Mouse (Mus musculus) neural tube, embryonic 10.5 days (tissue): ENCODE measurements at regions not wholly inside any gene's neighbourhood (a gene's known extent, or its start where the extent isn't known, plus 50 kb on each side); places are given as distances from the start of the nearest gene placed in this dataset.

ENCODE experiments used
- DNase-seq: peaks from one replicate; pipeline ENCODE4 v3.0.0-alpha.2; 2017; ENCODE audit warnings: low spot score; ENCODE audit errors: extremely low spot score

DNA sequence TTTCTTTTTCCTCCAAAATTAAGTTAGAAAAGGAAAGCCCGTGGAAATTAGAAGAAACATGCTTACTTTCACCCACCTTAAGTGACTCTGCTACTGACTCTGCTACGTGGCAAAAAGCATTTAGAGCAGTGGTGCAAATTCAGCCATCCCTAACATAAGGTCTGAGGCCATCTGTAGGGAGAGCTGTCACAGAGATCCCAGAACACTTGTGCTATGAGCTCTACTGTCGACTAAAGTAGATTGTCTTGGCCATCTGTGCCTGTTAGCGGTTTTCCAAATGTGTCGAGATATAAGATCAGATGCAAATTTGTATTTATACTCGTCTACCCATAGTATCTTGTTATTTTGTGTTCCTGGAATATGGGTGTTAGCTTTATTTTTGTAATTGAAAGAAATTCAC lies 52.7 kb upstream of the Robo2 start:
- no peak for DNase-seq

DNA sequence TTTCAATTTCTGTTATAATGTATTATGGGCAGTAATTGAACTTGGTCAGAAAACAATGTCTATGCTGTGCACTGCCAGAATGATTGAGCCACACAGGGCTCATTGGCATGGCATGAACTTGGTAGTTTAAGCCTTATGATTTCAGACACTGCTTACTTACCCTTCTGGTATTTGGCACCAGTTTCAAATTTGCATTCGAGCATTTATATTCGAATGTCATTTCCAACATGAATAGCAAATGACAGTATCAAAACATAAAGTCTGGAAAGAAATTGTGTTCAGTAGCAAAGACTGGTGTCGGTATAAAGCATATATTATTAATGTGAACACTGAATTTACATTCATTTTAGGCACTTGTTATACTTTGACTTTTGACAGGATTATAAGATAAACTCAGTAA lies 50.8 kb upstream of the Robo2 start:
- no peak for DNase-seq
